Mouse (Mus musculus): ENCODE measurements at regions not wholly inside any gene's neighbourhood (a gene's known extent, or its start where the extent isn't known, plus 50 kb on each side); places are given as distances from the start of the nearest gene placed in this dataset.

DNA sequence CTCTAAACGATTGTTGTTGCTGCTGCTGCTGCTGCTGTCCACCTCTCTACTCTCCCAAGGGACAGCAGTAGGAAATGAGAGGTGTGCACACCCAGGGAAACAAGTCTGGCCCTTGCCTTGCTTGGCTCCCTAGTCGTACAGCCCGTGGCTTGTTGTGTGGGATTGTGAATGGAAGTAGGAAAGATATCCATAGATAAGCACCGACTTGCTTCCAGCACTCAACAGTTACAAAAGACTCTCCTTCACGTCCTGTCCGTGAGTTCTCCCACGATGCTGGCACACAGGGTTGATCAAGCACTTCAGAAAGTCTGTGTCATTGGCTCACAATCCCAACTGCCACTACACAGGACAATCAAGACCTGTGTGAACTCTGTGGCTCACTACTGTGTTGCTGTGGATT is 276.7 kb upstream of the Prox1 start:
- no peak overlapping the region for H3K27ac ChIP-seq
- H3K36me3 ChIP-seq: no peaks in the 10 kb centered on the region
- no peak overlapping the region for H3K4me2 ChIP-seq (replicated peaks)
- peaks cover 30% of the 10 kb centered on the region for H3K27me3 ChIP-seq
- no peaks in the 10 kb centered on the region for H3K4me1 ChIP-seq
- no peak overlapping the region for H3K4me3 ChIP-seq
- no peaks in the 10 kb centered on the region for H3K9me3 ChIP-seq
- 77% methylated on average over 7 of the region's 7 CpGs for WGBS
- no peak overlapping the region for H3K9ac ChIP-seq
- no peak for ATAC-seq (ENCODE audit: low FRiP score, low read depth)

DNA sequence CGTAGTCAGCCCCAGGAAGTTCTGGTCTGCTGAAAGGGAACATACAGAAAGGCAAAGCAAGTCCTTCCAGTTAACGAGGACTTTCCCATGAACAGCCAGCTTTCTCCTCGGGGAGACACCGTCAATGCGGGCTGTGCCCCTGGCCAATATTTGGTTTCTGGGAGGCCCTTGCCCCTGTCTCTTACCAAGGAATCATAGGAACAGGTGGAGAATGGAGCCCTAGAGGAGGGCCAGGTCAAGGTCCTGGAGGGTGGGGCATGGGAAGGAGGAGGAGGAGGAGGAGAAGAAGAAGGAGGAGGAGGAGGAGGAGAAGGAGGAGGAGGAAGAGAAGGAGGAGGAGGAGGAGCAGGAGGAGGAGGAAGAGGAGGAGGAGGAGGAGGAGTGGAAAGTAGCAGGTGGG is 276.2 kb upstream of the Prox1 start:
- no peaks in the 10 kb centered on the region for H3K4me1 ChIP-seq
- no peak overlapping the region for H3K9ac ChIP-seq
- peaks cover 30% of the 10 kb centered on the region for H3K27me3 ChIP-seq
- H3K9me3 ChIP-seq: no peaks in the 10 kb centered on the region
- H3K36me3 ChIP-seq: no peaks in the 10 kb centered on the region
- no peak for ATAC-seq (ENCODE audit: low FRiP score, low read depth)
- H3K4me2 ChIP-seq (replicated peaks): no peak overlapping the region
- WGBS: 68% methylated on average over 5 of the region's 5 CpGs
- no peak overlapping the region for H3K27ac ChIP-seq
- H3K4me3 ChIP-seq: no peak overlapping the region

DNA sequence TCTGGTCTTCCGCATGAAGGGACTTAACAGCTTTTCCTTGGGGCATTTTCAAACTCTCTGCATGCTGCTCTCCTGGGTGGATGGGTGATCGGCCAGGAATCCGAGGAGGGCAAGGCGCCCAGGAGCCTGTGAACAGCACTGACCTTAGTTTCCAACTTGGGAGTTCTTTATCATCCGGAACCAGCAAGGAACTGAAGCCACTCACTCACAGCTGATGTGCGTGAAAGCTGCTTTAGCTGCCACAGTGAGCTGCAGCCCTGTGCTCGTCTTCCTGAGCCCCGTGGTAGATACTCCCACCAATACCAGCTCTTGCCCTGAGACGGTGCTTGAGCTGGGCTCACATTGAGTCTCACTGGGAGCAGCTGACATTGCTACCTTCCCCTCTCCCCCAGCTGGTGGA is 273.9 kb upstream of the Prox1 start:
- H3K4me3 ChIP-seq: no peak overlapping the region
- H3K4me1 ChIP-seq: no peaks in the 10 kb centered on the region
- no peaks in the 10 kb centered on the region for H3K9me3 ChIP-seq
- ATAC-seq (ENCODE audit: low FRiP score, low read depth): no peak
- H3K36me3 ChIP-seq: no peaks in the 10 kb centered on the region
- H3K4me2 ChIP-seq (replicated peaks): no peak overlapping the region
- 73% methylated on average over 9 of the region's 9 CpGs for WGBS
- H3K27ac ChIP-seq: no peak overlapping the region
- no peak overlapping the region for H3K9ac ChIP-seq
- peaks cover 30% of the 10 kb centered on the region for H3K27me3 ChIP-seq

DNA sequence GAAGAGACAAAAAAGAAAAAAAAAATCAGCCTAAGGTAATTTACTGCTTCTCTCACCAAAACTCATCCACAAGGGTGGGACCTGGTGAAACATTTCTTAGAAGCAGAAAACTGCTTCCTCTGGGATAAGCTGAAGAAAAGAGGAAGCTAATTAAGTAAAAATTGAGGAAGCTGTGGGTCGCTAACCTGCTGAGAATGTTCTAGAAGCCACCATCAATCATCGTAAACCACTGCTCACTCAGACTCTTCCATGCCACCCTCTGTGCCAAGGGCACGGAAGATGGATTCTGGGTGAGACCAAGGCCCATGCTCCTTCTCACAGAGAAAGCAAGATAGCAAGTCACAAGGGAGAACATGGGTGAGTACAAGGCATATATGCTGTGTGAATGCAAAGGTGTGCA is 272.7 kb upstream of the Prox1 start:
- 71% methylated on average over 3 of the region's 3 CpGs for WGBS
- no peak overlapping the region for H3K27ac ChIP-seq
- no peak overlapping the region for H3K4me2 ChIP-seq (replicated peaks)
- no peaks in the 10 kb centered on the region for H3K36me3 ChIP-seq
- no peak overlapping the region for H3K4me3 ChIP-seq
- no peak for ATAC-seq (ENCODE audit: low FRiP score, low read depth)
- peaks cover 22% of the 10 kb centered on the region for H3K27me3 ChIP-seq
- H3K9ac ChIP-seq: no peak overlapping the region
- H3K4me1 ChIP-seq: 0 out of 2 replicates have a peak, but pooled peaks cover 3% of the 10 kb centered on the region
- no peaks in the 10 kb centered on the region for H3K9me3 ChIP-seq

DNA sequence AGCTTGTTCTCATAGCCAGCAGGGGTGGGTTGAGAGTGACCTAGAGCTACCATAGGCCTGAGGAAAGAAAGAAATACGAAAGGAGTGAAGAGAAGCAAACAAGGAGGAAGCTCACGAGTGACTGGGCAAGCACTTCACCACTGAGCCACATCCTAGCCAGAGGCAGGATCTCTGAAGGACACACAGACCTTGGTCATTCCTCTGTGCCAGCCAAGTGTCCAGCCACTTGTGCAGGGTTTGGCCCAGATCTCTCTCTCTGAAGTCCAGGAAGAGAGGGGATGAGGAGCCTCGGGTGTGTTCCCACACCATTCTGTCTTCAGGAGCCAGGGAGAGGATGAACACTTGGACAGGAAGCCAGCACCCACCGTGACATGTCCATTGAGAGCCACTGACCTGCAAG is 271.7 kb upstream of the Prox1 start:
- 78% methylated on average over 4 of the region's 4 CpGs for WGBS
- Histone ChIP-seq H3K9ac (no peak overlapping the region), H3K27me3 (peaks cover 19% of the 10 kb centered on the region), H3K4me3 (no peak overlapping the region), H3K4me1 (0 out of 2 replicates have a peak, but pooled peaks cover 3% of the 10 kb centered on the region), H3K9me3 (no peaks in the 10 kb centered on the region), H3K36me3 (no peaks in the 10 kb centered on the region), H3K4me2 (replicated peaks) (no peak overlapping the region), H3K27ac (no peak overlapping the region)
- no peak for ATAC-seq (ENCODE audit: low FRiP score, low read depth)

DNA sequence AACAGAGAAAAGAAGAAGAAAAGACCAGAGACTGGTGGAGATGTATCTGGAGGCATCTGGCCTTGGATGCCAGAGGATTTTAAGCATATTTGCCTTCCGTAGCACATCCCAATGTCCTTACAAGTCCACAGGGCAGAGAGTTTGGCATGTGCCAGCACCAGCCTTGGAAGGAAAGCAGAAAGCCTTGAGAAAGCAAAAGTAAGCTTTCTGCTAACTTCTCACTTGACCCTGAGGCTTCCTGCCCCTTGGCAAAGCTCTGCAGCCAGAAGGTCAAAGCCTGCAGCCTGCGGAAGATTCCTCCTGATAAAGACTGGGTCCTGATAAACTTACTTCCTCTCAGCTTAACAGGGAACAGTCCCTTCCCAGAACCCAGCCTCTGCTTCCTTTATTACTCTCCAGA is 268.3 kb upstream of the Prox1 start:
- no peak overlapping the region for H3K9ac ChIP-seq
- H3K4me1 ChIP-seq: 0 out of 2 replicates have a peak, but pooled peaks cover 3% of the 10 kb centered on the region
- no peak for ATAC-seq (ENCODE audit: low FRiP score, low read depth)
- no peak overlapping the region for H3K27ac ChIP-seq
- H3K4me3 ChIP-seq: no peak overlapping the region
- H3K9me3 ChIP-seq: no peaks in the 10 kb centered on the region
- H3K27me3 ChIP-seq: peaks cover 14% of the 10 kb centered on the region
- no peaks in the 10 kb centered on the region for H3K36me3 ChIP-seq
- WGBS: 69% methylated on average over 2 of the region's 2 CpGs
- no peak overlapping the region for H3K4me2 ChIP-seq (replicated peaks)

DNA sequence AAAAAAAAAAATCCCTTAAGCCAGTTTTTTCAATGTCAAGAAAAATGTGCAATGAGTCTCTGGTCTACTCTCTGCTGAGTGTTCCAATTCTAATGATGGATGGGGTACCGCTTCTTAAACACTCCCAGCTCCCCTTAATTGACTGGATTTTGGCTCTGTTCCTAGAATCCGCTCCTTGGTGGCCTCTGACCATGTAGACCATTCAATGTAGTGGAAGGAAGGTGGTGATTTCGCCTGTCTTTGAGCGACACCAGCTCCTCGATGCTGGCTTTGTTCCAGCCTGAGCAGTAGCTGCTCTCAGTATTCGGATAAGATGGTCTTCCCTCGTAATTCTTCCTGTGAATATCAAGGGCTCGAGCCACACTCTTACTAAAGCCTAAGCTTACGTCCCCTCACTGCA is 252.4 kb upstream of the Prox1 start:
- WGBS: 62% methylated on average over 9 of the region's 9 CpGs
- peaks cover 12% of the 10 kb centered on the region for H3K4me1 ChIP-seq
- H3K36me3 ChIP-seq: no peaks in the 10 kb centered on the region
- H3K4me3 ChIP-seq: no peak overlapping the region
- no peak overlapping the region for H3K27ac ChIP-seq
- H3K27me3 ChIP-seq: peaks cover 47% of the 10 kb centered on the region
- no peak overlapping the region for H3K4me2 ChIP-seq (replicated peaks)
- peaks cover 9% of the 10 kb centered on the region; the same call in 1 of the 2 replicates for H3K9me3 ChIP-seq
- ATAC-seq (ENCODE audit: low FRiP score, low read depth): no peak
- H3K9ac ChIP-seq: no peak overlapping the region

DNA sequence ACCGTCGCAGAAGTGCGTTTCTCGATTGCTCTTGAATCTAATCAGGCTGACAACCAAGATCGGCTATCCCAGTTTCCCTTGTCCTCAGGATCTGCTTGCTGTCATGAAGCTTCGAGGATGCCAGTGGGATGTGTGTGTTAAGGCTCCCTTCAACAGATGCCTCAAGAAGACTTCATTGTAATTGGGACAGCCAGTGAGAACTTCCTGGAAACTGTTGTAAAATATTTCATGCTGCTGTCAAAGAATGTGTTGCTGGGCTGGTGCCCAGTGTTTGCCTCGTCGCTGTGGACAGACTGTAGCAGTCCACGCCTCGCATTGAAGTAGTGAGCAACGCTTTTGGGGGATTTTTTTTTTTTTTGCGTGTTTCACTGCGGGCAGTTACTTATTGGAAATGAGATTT is 249.2 kb upstream of the Prox1 start:
- Histone ChIP-seq H3K36me3 (no peaks in the 10 kb centered on the region), H3K9ac (no peak overlapping the region), H3K4me3 (no peak overlapping the region), H3K4me2 (replicated peaks) (no peak overlapping the region), H3K4me1 (peaks cover 16% of the 10 kb centered on the region), H3K27ac (no peak overlapping the region), H3K9me3 (peaks cover 9% of the 10 kb centered on the region; the same call in 1 of the 2 replicates), H3K27me3 (peaks cover 50% of the 10 kb centered on the region)
- WGBS: 49% methylated on average over 13 of the region's 13 CpGs
- no peak; the same call in 1 of the 2 replicates for ATAC-seq (ENCODE audit: low FRiP score, low read depth)

DNA sequence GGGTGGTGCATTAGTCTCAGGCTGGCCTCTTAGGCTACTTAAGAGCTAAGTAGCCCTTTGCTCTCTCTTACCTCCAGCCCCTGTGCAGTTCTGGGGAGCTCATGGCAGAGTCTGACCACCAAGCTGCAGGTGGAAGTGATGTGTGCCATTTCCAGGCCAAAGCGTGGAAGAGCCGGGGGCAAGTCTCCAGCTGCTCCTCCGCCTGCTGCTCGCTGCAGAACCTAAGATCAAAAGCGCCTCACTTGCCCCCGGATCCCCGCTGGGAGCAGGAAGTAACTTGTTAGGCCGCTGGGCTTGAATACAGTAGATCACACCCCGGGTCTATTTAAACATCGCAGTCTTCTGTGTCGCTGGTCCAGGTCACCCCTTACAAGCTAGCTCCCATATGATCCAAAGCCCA is 246.8 kb upstream of the Prox1 start:
- Histone ChIP-seq H3K4me2 (replicated peaks) (no peak overlapping the region), H3K4me3 (no peak overlapping the region), H3K36me3 (no peaks in the 10 kb centered on the region), H3K4me1 (peaks cover 16% of the 10 kb centered on the region), H3K27ac (no peak overlapping the region), H3K9me3 (no peaks in the 10 kb centered on the region), H3K9ac (no peak overlapping the region), H3K27me3 (peaks cover 66% of the 10 kb centered on the region)
- 4% methylated on average over 11 of the region's 11 CpGs for WGBS
- no peak for ATAC-seq (ENCODE audit: low FRiP score, low read depth)

DNA sequence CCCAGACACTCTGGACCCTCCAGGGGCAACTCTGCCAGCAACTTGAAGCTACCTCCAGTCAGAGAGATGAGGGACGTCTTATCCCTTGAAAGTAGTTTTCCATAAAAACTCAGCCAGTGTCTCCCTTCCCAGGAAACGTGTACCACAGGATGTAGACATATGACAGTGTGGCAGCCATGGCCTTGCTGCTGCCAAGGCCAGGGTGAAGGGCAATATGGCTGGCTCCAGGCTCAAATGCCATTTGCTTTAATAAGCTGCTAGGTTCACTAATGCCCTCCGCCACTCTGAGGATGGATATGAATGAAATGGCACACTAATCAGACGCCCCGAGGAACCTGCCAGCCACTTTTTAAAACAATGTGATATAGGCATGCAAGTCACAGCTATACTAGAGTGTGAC is 241.2 kb upstream of the Prox1 start:
- H3K4me3 ChIP-seq: no peak overlapping the region
- no peaks in the 10 kb centered on the region for H3K4me1 ChIP-seq
- H3K27me3 ChIP-seq: peaks cover 49% of the 10 kb centered on the region
- H3K4me2 ChIP-seq (replicated peaks): no peak overlapping the region
- H3K27ac ChIP-seq: no peak overlapping the region
- ATAC-seq (ENCODE audit: low FRiP score, low read depth): no peak
- no peaks in the 10 kb centered on the region for H3K36me3 ChIP-seq
- WGBS: 83% methylated on average over 5 of the region's 5 CpGs
- H3K9me3 ChIP-seq: no peaks in the 10 kb centered on the region
- H3K9ac ChIP-seq: no peak overlapping the region

DNA sequence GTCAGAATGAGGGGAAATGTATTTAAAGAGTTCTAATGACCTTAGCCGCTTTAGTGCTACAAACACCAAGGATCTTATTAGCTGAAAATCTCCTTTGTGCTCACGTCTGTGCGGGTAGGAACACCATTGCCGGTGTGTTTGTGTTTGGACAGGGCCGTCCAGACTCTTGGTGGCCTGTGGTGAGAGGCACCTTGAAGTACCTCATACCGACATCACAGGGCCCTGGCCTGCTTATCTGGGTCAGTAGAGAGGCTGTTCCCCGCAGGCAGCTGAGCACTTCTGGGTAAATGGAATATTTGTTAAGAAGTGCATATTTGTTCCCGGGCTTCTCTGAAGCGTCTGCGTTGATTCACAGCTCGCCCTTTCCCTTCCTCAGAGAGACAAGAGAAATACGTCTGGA is 232.8 kb upstream of the Prox1 start:
- 66% methylated on average over 12 of the region's 12 CpGs for WGBS
- Histone ChIP-seq H3K4me1 (no peaks in the 10 kb centered on the region), H3K27me3 (peaks cover 68% of the 10 kb centered on the region), H3K9ac (no peak overlapping the region), H3K9me3 (no peaks in the 10 kb centered on the region), H3K36me3 (no peaks in the 10 kb centered on the region), H3K4me3 (no peak overlapping the region), H3K4me2 (replicated peaks) (no peak overlapping the region), H3K27ac (no peak overlapping the region)
- ATAC-seq (ENCODE audit: low FRiP score, low read depth): no peak

DNA sequence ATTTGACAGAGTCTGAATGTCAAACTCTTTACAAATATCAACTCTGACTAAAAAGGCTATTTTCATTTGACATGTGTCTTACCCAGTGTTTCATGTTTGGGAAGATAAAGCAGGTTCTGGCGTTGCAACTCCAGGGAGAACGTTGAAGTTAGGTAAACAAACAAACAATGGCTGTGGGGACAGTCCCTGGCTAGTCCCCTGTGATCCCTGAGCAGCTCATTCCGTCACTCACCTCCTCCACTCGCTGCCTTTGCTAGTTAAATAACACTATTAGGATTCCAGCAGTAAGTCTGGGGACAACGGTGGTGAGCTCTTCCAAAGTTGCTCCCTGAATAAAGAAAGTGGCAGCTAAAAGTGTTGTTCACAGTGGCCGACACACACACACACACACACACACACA is 227.8 kb upstream of the Prox1 start:
- H3K9me3 ChIP-seq: no peaks in the 10 kb centered on the region
- H3K27ac ChIP-seq: no peak overlapping the region
- no peak overlapping the region for H3K9ac ChIP-seq
- H3K4me3 ChIP-seq: no peak overlapping the region
- H3K27me3 ChIP-seq: peaks cover 43% of the 10 kb centered on the region
- H3K4me1 ChIP-seq: no peaks in the 10 kb centered on the region
- WGBS: 50% methylated on average over 6 of the region's 6 CpGs
- H3K36me3 ChIP-seq: no peaks in the 10 kb centered on the region
- ATAC-seq (ENCODE audit: low FRiP score, low read depth): no peak
- H3K4me2 ChIP-seq (replicated peaks): no peak overlapping the region

DNA sequence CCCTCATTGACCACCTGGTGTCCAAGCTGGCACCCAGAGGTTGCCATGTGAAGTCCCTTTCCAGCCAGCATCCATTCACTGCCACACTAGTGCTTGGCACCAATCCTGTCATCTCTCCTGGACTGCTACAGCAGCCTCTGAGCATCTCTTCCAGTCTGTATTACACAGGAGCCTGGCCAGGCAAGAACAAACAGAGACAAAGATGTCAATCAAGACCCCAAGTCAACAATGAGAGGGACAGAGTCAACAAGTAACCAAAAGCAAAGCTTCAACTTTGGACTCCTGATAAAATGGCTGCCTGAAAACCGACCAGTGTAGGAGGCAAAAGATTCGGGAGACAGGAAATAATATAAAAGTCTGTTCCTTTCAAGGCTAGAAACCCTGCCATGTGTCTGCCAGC is 227.3 kb upstream of the Prox1 start:
- Histone ChIP-seq H3K27ac (no peak overlapping the region), H3K9me3 (no peaks in the 10 kb centered on the region), H3K4me1 (no peaks in the 10 kb centered on the region), H3K9ac (no peak overlapping the region), H3K4me3 (no peak overlapping the region), H3K36me3 (no peaks in the 10 kb centered on the region), H3K4me2 (replicated peaks) (no peak overlapping the region), H3K27me3 (peaks cover 41% of the 10 kb centered on the region)
- 53% methylated on average over 2 of the region's 2 CpGs for WGBS
- ATAC-seq (ENCODE audit: low FRiP score, low read depth): no peak
